Mouse (Mus musculus): ENCODE data around the gene Mgat5b.

DNA sequence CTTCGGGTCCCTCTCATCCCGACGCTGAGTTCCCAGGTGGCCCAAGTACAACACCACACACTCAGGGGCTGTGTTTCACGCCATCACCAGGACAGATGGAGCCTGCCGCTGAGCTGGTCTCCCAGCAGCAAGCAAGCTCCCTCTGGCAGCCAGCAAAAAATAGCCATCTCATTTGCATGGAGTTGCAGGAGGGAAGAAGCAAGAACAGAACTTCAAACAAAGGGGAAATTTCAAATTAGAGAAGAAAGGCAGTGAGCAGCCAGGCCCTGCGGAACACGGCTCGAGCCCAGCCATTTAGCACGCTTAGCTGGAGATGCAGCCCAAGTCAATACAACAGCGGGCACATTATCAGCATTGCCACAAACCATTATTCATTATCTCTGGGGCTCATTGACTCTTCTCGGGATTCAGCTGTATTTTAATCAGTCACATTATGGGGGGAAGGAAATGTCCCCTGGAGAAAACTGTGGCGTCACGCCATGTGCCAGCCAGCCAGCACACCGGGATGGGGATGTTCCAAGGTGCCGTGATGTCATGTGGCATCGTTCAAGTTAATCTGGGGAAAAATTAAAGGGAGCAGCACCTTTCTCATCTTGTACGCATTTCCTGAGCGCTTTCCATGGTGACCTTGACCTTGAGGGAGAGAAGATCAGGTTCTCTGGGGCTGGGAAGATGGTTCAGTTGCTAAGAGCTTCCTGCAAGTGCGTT lies 110.4 kb downstream of the Mgat5b start:
- TF ChIP-seq ZC3H11A (IDR thresholded peaks at IDR 0.05; ENCODE audit: borderline replicate concordance, low read depth, low read length) (no peak), HCFC1 (IDR thresholded peaks at IDR 0.05; ENCODE audit: borderline replicate concordance, insufficient read depth, low read length) (no peak), MAFK (IDR thresholded peaks at IDR 0.05; ENCODE audit: insufficient read depth, low read depth, low read length) (no peak), CHD2 (IDR thresholded peaks at IDR 0.05; ENCODE audit: low read depth, low read length) (no peak), ZNF384 (IDR thresholded peaks at IDR 0.05; ENCODE audit: low read depth, low read length) (no peak)

Measured in ES-E14 (cell line).